Comparison of ENCODE assay signal across 12 mouse cellular contexts in the genomic region with DNA sequence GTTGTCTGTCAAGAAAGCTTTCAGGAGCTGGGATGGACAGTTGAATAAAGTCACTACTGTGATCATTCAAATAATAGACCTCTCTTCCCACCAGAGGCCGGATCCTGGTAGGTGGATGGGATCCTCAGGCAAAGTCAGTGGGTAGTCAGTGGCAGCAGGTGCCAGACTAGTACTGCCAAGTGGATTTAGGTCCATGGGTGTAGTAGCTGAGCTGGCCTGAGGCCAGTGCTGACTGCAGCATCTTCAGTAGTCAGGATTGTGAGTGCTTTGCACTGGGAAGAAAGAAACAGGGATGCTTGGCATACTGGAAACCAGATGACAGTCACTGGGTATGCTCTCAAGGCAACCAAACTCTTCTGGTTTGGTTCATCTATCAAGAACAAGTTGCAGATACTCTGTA.
"Had no signal": no experiment of that assay in that cellular context is flagged by ENCODE, and none has a peak within 500 bp of the region (broad histone marks: within the 10 kb centered on the region; RNA-seq: fewer than 3 reads in every experiment).

No protein-coding gene starts in this region.

- H3K4me1 ChIP-seq: kidney, embryonic 15.5 days; neural tube, embryonic 12.5 days; stomach, embryonic 15.5 days had no signal

- H3K36me3 ChIP-seq: kidney, embryonic 15.5 days; limb, embryonic 13.5 days; neural tube, embryonic 12.5 days; stomach, embryonic 15.5 days had no signal

- ATAC-seq: lung, postnatal 0 days had no signal

- H3K27ac ChIP-seq: kidney, embryonic 15.5 days; limb, embryonic 13.5 days; liver, embryonic 14.5 days; neural tube, embryonic 12.5 days; stomach, embryonic 15.5 days had no signal

- H3K4me3 ChIP-seq: kidney, embryonic 15.5 days; limb, embryonic 13.5 days; neural tube, embryonic 12.5 days; stomach, embryonic 15.5 days had no signal

- H3K9me3 ChIP-seq: kidney, embryonic 15.5 days; limb, embryonic 13.5 days; neural tube, embryonic 12.5 days; stomach, embryonic 15.5 days had no signal

- DNase-seq: kidney, postnatal 14 days; lung, adult 2 months; lung, postnatal 36 days; midbrain, embryonic 14.5 days; thymus, adult 2 months; thymus, postnatal 25 days had no signal

- H3K27me3 ChIP-seq: kidney, embryonic 15.5 days; limb, embryonic 13.5 days; neural tube, embryonic 12.5 days; stomach, embryonic 15.5 days had no signal
